Mouse (Mus musculus) liver, embryonic 14.5 days (tissue): ENCODE measurements at regions not wholly inside any gene's neighbourhood (a gene's known extent, or its start where the extent isn't known, plus 50 kb on each side); places are given as distances from the start of the nearest gene placed in this dataset.

Source experiments
- CTCF ChIP-seq: IDR thresholded peaks from 2 replicates; pipeline ENCODE4 v1.5.1; 2016; ENCODE audit warnings: antibody characterized with exemption, low read depth, control low read depth
- EP300 ChIP-seq: IDR thresholded peaks from 2 replicates; pipeline ENCODE4 v1.6.1; 2016; ENCODE audit warnings: antibody characterized with exemption, low read depth

DNA sequence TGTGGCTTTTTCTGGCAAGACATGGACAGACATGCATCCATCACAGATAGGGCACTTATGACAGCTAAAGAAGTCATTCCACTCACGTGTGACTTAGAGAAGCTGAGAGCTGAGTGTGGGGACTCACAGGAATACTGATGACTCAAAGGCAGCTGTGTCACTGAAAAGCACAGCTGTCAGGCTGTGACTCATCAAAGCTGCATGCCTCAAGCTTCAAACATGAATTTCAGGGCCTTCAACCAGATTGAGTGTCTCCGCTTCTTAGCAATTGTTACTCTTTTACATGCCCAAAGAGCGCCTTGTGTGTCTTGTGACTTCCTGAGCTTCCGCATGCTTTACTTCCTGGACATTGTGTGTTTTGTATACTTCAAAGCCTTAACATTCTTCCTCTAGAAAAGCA lies 276.2 kb upstream of the Chrm3 start:
- no peak for TF ChIP-seq CTCF
- no peak for TF ChIP-seq EP300
